ENCODE assay signal across 21 mouse cellular contexts in the genomic region with DNA sequence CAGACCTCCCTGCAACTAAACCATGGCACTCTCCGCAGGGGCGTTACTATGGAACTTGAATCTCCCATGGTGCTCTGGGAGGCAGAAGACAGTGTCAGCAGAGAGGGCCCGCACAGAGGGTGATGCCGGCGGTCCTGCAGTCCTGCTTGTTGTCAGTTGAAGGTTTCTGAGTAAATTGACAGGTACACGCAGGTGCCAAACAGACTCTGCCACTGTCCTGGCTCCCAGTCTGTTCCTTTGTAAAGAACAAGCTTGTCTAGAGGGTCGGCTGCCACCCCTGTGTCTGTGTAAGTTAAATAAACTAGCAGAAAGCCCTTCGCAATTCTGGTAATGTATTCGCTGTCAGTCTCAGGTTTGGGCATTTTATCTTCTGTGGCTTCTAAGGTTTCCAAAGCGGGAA.
A peak's percentile ranks its signal among the peaks of the same experiment; 100 is the strongest.
DNase-seq lines count a peak whose midpoint lies in the region; ATAC-seq and TF ChIP-seq lines count a peak whose summit lies in the region.
"Had no signal": no experiment of that assay in that cellular context is flagged by ENCODE, and none has a peak within 500 bp of the region (broad histone marks: within the 10 kb centered on the region; RNA-seq: fewer than 3 reads in every experiment).

No protein-coding gene starts in this region.

- no peaks in the 10 kb centered on the region for H3K36me3 ChIP-seq in hindbrain, embryonic 10.5 days
- H3K36me3 ChIP-seq in hindbrain, postnatal 0 days (ENCODE audit: insufficient read depth, low read length): no peaks in the 10 kb centered on the region
- H3K36me3 ChIP-seq in testis, adult 2 months (ENCODE audit: control insufficient read depth, insufficient read depth, low read length): no peaks in the 10 kb centered on the region
- H3K36me3 ChIP-seq: heart, embryonic 15.5 days; liver, embryonic 12.5 days; midbrain, embryonic 12.5 days had no signal

- H3K4me3 ChIP-seq in hindbrain, embryonic 10.5 days: no peak overlapping the region
- no peak overlapping the region for H3K4me3 ChIP-seq in hindbrain, postnatal 0 days (ENCODE audit: low read length)
- peak overlapping the region; percentile 51 for H3K4me3 ChIP-seq in testis, adult 2 months (ENCODE audit: control insufficient read depth, low read depth, low read length)
- H3K4me3 ChIP-seq: heart, embryonic 15.5 days; left cerebral cortex, adult 2 months; liver, embryonic 12.5 days; midbrain, embryonic 12.5 days had no signal

- no peaks in the 10 kb centered on the region for H3K27me3 ChIP-seq in hindbrain, embryonic 10.5 days (ENCODE audit: insufficient read depth, poor library complexity, severe bottlenecking)
- H3K27me3 ChIP-seq in hindbrain, postnatal 0 days (ENCODE audit: insufficient read depth, low read length): no peaks in the 10 kb centered on the region
- H3K27me3 ChIP-seq in testis, adult 2 months (ENCODE audit: control insufficient read depth, insufficient read depth, low read length): no peaks in the 10 kb centered on the region
- H3K27me3 ChIP-seq: heart, embryonic 15.5 days; liver, embryonic 12.5 days; midbrain, embryonic 12.5 days had no signal

- no peak overlapping the region; the same call in 1 of the 2 replicates for H3K4me2 ChIP-seq in hindbrain, postnatal 0 days (ENCODE audit: low read depth, low read length)
- H3K4me2 ChIP-seq: heart, embryonic 15.5 days; liver, embryonic 12.5 days; lung, embryonic 14.5 days; midbrain, embryonic 12.5 days had no signal

- peaks cover 5% of the 10 kb centered on the region; the same call in 1 of the 2 replicates for H3K4me1 ChIP-seq in hindbrain, embryonic 10.5 days (replicated peaks)
- no peaks in the 10 kb centered on the region for H3K4me1 ChIP-seq in hindbrain, postnatal 0 days (ENCODE audit: insufficient read depth, low read length)
- no peaks in the 10 kb centered on the region for H3K4me1 ChIP-seq in testis, adult 2 months (ENCODE audit: control insufficient read depth, insufficient read depth, low read length)
- H3K4me1 ChIP-seq: heart, embryonic 15.5 days; liver, embryonic 12.5 days; midbrain, embryonic 12.5 days had no signal

- no peak for ATAC-seq in hindbrain, postnatal 0 days
- ATAC-seq in cerebellum, adult (ENCODE audit: insufficient number of reproducible peaks, low FRiP score, low TSS enrichment): no peak
- ATAC-seq: CD4-positive, CD25-positive, alpha-beta regulatory T cell, adult 4 months; liver, embryonic 12.5 days had no signal

- WGBS in hindbrain, embryonic 10.5 days: 54% methylated on average over 10 of the region's 10 CpGs
- WGBS in hindbrain, postnatal 0 days: 47% methylated on average over 10 of the region's 10 CpGs

- TF ChIP-seq CTCF in hindbrain, postnatal 0 days (IDR thresholded peaks at IDR 0.05; ENCODE audit: low read depth): no peak
- TF ChIP-seq CTCF in testis, adult 2 months (IDR thresholded peaks at IDR 0.05; ENCODE audit: control insufficient read depth, insufficient read depth, insufficient replicate concordance, low read depth, low read length): no peak

- TF ChIP-seq POLR2A in testis, adult 2 months (IDR thresholded peaks at IDR 0.05; ENCODE audit: control insufficient read depth, low read depth, low read length): peak; percentile 62

- H3K9ac ChIP-seq in hindbrain, postnatal 0 days (replicated peaks; ENCODE audit: low read length): no peak overlapping the region
- H3K9ac ChIP-seq: heart, embryonic 15.5 days; liver, embryonic 12.5 days; lung, embryonic 14.5 days; midbrain, embryonic 12.5 days had no signal

- H3K9me3 ChIP-seq in hindbrain, embryonic 10.5 days: no peaks in the 10 kb centered on the region
- H3K9me3 ChIP-seq in hindbrain, postnatal 0 days (ENCODE audit: low read length): no peaks in the 10 kb centered on the region
- H3K9me3 ChIP-seq: heart, embryonic 15.5 days; midbrain, embryonic 12.5 days had no signal

- H3K27ac ChIP-seq in hindbrain, embryonic 10.5 days: no peak overlapping the region
- no peak overlapping the region for H3K27ac ChIP-seq in hindbrain, postnatal 0 days
- H3K27ac ChIP-seq in testis, adult 2 months (ENCODE audit: control insufficient read depth, insufficient read depth, low read depth, low read length): no peak overlapping the region
- H3K27ac ChIP-seq: heart, embryonic 15.5 days; left cerebral cortex, adult 2 months; liver, embryonic 12.5 days; midbrain, embryonic 12.5 days had no signal

- peak; percentile 12 for DNase-seq in embryo, embryonic 11 days
- no peak for DNase-seq in embryo, embryonic 10.5 days (ENCODE audit: low spot score)
- DNase-seq in hindbrain, embryonic 10.5 days (ENCODE audit: low spot score): peak; percentile 3
- DNase-seq in hindbrain, postnatal 0 days (ENCODE audit: low spot score): no peak
- no peak for DNase-seq in testis, postnatal 14 days (ENCODE audit: low spot score)
- DNase-seq in adrenal gland, postnatal 14 days: no peak
- DNase-seq: adrenal gland, adult 2 months; cerebellum, adult 18-20 months; gastrocnemius, postnatal 10 days; kidney, adult 18-20 months; kidney, postnatal 14 days; lung, embryonic 14.5 days; lung, postnatal 4 days; thymus, postnatal 36 days had no signal

Comparison
In these comparisons a context has a peak if more than half of its experiments do, and no peak if none do; other contexts are left out.
1. DNase-seq: peak in embryo, embryonic 11 days (single experiment) and hindbrain, embryonic 10.5 days (single experiment); none in embryo, embryonic 10.5 days (single experiment), hindbrain, postnatal 0 days (single experiment), testis, postnatal 14 days (single experiment) and adrenal gland, postnatal 14 days (single experiment).